Mouse (Mus musculus) cortical plate, adult 2 months (tissue): ENCODE data around the gene Spred2.

ENCODE experiments used
- CTCF ChIP-seq: fragments of 200-500 bp; IDR thresholded peaks from 2 replicates; pipeline ENCODE4 v1.5.1; 2011; ENCODE audit warnings: mild to moderate bottlenecking, control low read depth, low read length; ENCODE audit not compliant: insufficient read depth; ENCODE audit errors: extremely low read depth
- POLR2A ChIP-seq: fragments of 200-500 bp; IDR thresholded peaks from 2 replicates; pipeline ENCODE4 v1.6.1; 2011; ENCODE audit warnings: mild to moderate bottlenecking, low read length, control low read depth; ENCODE audit not compliant: insufficient read depth; ENCODE audit errors: extremely low read depth

- TF ChIP-seq POLR2A (no peak), CTCF (no peak)
Measured at GRCm38 (mm10) chr11:19963717-19964141, 39.6 kb downstream of the Spred2 start.
